Mouse (Mus musculus) liver, postnatal 0 days (tissue): Measurements from ENCODE around the gene Usp42.

Source experiments
- CTCF ChIP-seq: sonication (generic); IDR thresholded peaks from 2 replicates; pipeline ENCODE4 v1.5.1; 2016; ENCODE audit warnings: antibody characterized with exemption, low read depth
- EP300 ChIP-seq: IDR thresholded peaks from 2 replicates; pipeline ENCODE4 v1.6.1; 2016; ENCODE audit warnings: antibody characterized with exemption, low read depth, mild to moderate bottlenecking

DNA sequence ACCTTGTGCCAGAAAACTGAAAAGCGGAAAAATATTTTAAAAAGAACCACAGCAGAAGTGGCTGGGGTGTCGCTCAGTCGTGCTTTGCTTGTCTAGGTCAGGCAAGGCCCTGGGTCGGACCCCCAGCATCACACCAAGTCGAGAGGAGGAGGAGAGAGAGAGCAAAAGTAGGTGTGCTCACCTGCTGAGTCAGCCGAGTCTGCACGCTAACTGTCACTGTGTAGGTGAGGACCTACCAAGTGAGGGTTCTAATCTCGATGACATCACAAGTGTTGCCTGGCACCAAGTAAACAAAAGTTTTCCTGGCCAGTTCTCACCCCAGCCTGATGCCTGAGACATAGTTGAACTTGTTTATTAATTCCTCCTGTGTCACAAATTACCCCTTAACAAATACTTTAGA is 27.5 kb upstream of the Usp42 start:
- TF ChIP-seq CTCF = no peak
- no peak for TF ChIP-seq EP300
